Mouse (Mus musculus): ENCODE measurements around the gene Fah. TPM values are rescaled to one million over a fixed set of nuclear protein-coding genes. Genes with fewer than 3 reads are reported as not detected.
A peak's percentile ranks its signal among the peaks of the same experiment; 100 is the strongest.

Gene Fah
- total and polyA plus RNA-seq, 3 experiments, result 1.4 to 7.3 (median 2.4) TPM

DNA sequence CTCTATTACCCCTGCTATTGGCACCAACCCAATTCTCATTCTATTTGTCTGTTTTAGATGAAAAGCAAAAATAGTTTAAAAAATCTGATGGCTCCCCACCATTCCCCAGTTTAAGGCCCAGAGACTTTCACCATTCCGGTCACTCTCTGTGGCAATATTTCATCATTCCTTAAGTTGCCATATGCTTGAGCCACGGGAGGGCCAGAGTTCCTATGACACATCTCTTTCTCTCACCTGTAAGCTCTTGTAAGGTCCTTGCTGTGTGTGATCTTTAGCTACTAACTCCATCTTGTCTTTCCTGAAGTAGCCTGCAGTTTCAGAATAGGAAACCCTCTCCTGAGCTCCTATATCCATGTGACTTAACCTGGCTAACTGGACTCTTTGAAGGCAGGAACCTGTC, 12.4 kb upstream of the Fah start:
- Histone ChIP-seq H3K4me3 (ENCODE audit: low read depth, low read length) (no peak overlapping the region), H3K27me3 (ENCODE audit: insufficient read depth, low read length) (no peaks in the 10 kb centered on the region), H3K36me3 (replicated peaks) (peaks cover 38% of the 10 kb centered on the region), H3K9me3 (replicated peaks) (no peaks in the 10 kb centered on the region), H3K4me1 (ENCODE audit: insufficient read depth, low read depth, low read length) (peaks cover 9% of the 10 kb centered on the region; the same call in 1 of the 2 replicates)
- DNase-seq (ENCODE audit: low spot score) (no peak), ATAC-seq (ENCODE audit: extremely low read depth, insufficient number of reproducible peaks, low FRiP score, poor library complexity, severe bottlenecking) (no peak)
- TF ChIP-seq POLR2AphosphoS5 (IDR thresholded peaks at IDR 0.05; ENCODE audit: insufficient replicate concordance, low read depth, low read length) (no peak), GATA1 (IDR thresholded peaks at IDR 0.05; ENCODE audit: borderline replicate concordance, low read length) (no peak), TAL1 (conservative IDR thresholded peaks at IDR 0.05; ENCODE audit: low read depth, low read length) (no peak), GATA2 (IDR thresholded peaks at IDR 0.05; ENCODE audit: borderline replicate concordance, low read depth, low read length) (no peak), CTCF (IDR thresholded peaks at IDR 0.05; ENCODE audit: low read depth, low read length) (no peak)

GRCm38 (mm10) chr7:84612445-84612844, 5.9 kb upstream of the Fah start:
- Histone ChIP-seq H3K36me3 (replicated peaks) (peaks cover 15% of the 10 kb centered on the region), H3K4me3 (ENCODE audit: low read depth, low read length) (no peak overlapping the region), H3K4me1 (ENCODE audit: insufficient read depth, low read depth, low read length) (peaks cover 30% of the 10 kb centered on the region), H3K9me3 (replicated peaks) (no peaks in the 10 kb centered on the region), H3K27me3 (ENCODE audit: insufficient read depth, low read length) (no peaks in the 10 kb centered on the region)
- no peak for TF ChIP-seq GATA1 (IDR thresholded peaks at IDR 0.05; ENCODE audit: borderline replicate concordance, low read length)
- TF ChIP-seq GATA2 (IDR thresholded peaks at IDR 0.05; ENCODE audit: borderline replicate concordance, low read depth, low read length), result no peak
- TF ChIP-seq CTCF (IDR thresholded peaks at IDR 0.05; ENCODE audit: low read depth, low read length), result no peak
- TF ChIP-seq TAL1 (conservative IDR thresholded peaks at IDR 0.05; ENCODE audit: low read depth, low read length), result no peak
- no peak for TF ChIP-seq POLR2AphosphoS5 (IDR thresholded peaks at IDR 0.05; ENCODE audit: insufficient replicate concordance, low read depth, low read length)
- ATAC-seq (ENCODE audit: extremely low read depth, insufficient number of reproducible peaks, low FRiP score, poor library complexity, severe bottlenecking) (peak; percentile 67), DNase-seq (ENCODE audit: low spot score) (no peak)

DNA sequence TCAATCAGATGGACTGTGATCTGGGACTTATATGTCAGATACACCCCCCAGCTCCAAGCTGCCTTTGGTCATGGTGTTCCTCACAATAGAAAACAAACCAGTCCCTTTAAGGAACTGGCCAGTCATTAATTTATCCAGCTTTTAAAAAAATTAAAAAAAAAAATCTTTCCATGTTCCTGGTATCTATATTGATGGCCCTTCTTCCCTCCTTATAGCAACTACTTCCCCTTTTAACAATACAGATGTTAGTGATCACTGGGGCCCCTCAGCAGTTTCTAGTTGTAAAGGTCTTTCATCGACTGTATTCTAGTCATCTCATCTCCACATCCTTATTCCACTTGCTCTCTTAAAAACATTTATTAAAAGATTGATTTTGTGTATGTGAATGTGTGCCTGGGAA, 5.1 kb upstream of the Fah start:
- ATAC-seq (ENCODE audit: extremely low read depth, insufficient number of reproducible peaks, low FRiP score, poor library complexity, severe bottlenecking) (peak; percentile 69; the same call in 1 of the 2 replicates), DNase-seq (ENCODE audit: low spot score) (no peak)
- H3K27me3 ChIP-seq (ENCODE audit: insufficient read depth, low read length), result no peaks in the 10 kb centered on the region
- peaks cover 10% of the 10 kb centered on the region for H3K36me3 ChIP-seq (replicated peaks)
- H3K9me3 ChIP-seq (replicated peaks), result no peaks in the 10 kb centered on the region
- H3K4me1 ChIP-seq (ENCODE audit: insufficient read depth, low read depth, low read length), result peaks cover 30% of the 10 kb centered on the region
- TF ChIP-seq CTCF (IDR thresholded peaks at IDR 0.05; ENCODE audit: low read depth, low read length) (no peak), POLR2AphosphoS5 (IDR thresholded peaks at IDR 0.05; ENCODE audit: insufficient replicate concordance, low read depth, low read length) (no peak), GATA2 (IDR thresholded peaks at IDR 0.05; ENCODE audit: borderline replicate concordance, low read depth, low read length) (no peak), TAL1 (conservative IDR thresholded peaks at IDR 0.05; ENCODE audit: low read depth, low read length) (no peak), GATA1 (IDR thresholded peaks at IDR 0.05; ENCODE audit: borderline replicate concordance, low read length) (no peak)
- H3K4me3 ChIP-seq (ENCODE audit: low read depth, low read length), result no peak overlapping the region

- no peaks in the 10 kb centered on the region for H3K9me3 ChIP-seq (replicated peaks)
Measured at GRCm38 (mm10) chr7:84605704-84606292, 724 bp downstream of the Fah start.

DNA sequence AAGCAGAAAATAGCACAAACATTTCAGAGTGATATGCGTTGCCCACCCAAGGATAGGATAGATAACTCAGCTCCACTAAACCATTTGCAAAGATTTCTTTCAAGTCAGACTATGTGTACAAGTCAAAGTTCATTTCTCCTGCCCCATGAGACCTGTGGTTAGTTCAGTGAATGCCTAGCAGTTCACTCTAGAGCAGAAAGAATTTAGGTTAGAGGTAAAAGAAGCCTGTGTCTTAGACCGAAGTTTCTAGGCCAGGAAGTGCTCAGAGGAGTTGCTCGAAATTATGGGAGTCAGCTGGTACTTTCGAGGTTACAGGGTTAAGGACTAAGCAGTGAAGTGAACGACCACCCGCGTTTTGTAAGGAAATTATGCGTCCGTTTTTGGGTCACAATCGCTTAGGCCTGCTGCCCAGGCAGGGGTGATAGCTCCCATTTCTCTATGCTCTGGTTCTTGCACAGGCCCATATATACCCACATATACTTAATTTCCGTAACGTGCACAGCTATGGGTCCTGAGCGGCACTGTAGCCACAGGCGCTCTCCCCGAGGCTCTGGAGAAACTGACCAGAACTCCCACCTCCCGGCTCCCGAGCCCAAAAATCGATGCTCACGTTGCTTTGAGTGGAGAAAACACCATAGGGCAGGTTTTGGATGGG, 1.4 kb downstream of the Fah start:
- Histone ChIP-seq H3K9me3 (replicated peaks) (no peaks in the 10 kb centered on the region), H3K27me3 (ENCODE audit: insufficient read depth, low read length) (no peaks in the 10 kb centered on the region), H3K4me1 (ENCODE audit: insufficient read depth, low read depth, low read length) (peaks cover 23% of the 10 kb centered on the region), H3K36me3 (replicated peaks) (no peaks in the 10 kb centered on the region), H3K4me3 (ENCODE audit: low read depth, low read length) (peak overlapping the region; percentile 72)
- ATAC-seq (ENCODE audit: extremely low read depth, insufficient number of reproducible peaks, low FRiP score, poor library complexity, severe bottlenecking) (no peak), DNase-seq (ENCODE audit: low spot score) (no peak)
- TF ChIP-seq POLR2AphosphoS5 (IDR thresholded peaks at IDR 0.05; ENCODE audit: insufficient replicate concordance, low read depth, low read length) (no peak), CTCF (IDR thresholded peaks at IDR 0.05; ENCODE audit: low read depth, low read length) (no peak), GATA2 (IDR thresholded peaks at IDR 0.05; ENCODE audit: borderline replicate concordance, low read depth, low read length) (no peak), GATA1 (IDR thresholded peaks at IDR 0.05; ENCODE audit: borderline replicate concordance, low read length) (no peak), TAL1 (conservative IDR thresholded peaks at IDR 0.05; ENCODE audit: low read depth, low read length) (no peak)

More at GRCm38 (mm10) chr7:84605704-84606292, 724 bp downstream of the Fah start:
- Histone ChIP-seq H3K27me3 (ENCODE audit: insufficient read depth, low read length) (no peaks in the 10 kb centered on the region), H3K4me1 (ENCODE audit: insufficient read depth, low read depth, low read length) (peaks cover 25% of the 10 kb centered on the region), H3K36me3 (replicated peaks) (peaks cover 3% of the 10 kb centered on the region), H3K4me3 (ENCODE audit: low read depth, low read length) (peak overlapping the region; percentile 72)
- ATAC-seq (ENCODE audit: extremely low read depth, insufficient number of reproducible peaks, low FRiP score, poor library complexity, severe bottlenecking) (peak; percentile 87), DNase-seq (ENCODE audit: low spot score) (peak; percentile 61)
- TF ChIP-seq CTCF (IDR thresholded peaks at IDR 0.05; ENCODE audit: low read depth, low read length) (no peak), TAL1 (conservative IDR thresholded peaks at IDR 0.05; ENCODE audit: low read depth, low read length) (no peak), GATA1 (IDR thresholded peaks at IDR 0.05; ENCODE audit: borderline replicate concordance, low read length) (no peak), POLR2AphosphoS5 (IDR thresholded peaks at IDR 0.05; ENCODE audit: insufficient replicate concordance, low read depth, low read length) (no peak), GATA2 (IDR thresholded peaks at IDR 0.05; ENCODE audit: borderline replicate concordance, low read depth, low read length) (no peak)

DNA sequence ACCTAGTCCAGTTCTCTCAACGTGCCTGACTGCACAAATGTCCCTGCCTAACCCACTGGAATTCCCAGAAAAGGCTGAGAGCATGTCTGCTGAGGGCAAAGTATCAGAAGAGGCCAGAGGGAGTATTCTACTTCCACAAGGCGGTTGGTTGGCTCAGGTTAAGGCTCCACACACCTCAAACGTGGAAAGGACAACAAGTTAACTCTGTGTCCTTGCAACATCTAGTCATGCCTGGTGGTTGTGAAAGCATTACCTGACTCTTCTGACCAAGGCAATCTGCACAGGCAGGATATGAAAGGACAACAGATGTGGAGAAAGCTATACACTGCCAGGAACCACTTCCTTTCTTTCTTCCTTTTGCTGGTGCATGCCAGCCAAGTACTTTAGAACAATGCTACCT, 2.0 kb downstream of the Fah start:
- H3K4me1 ChIP-seq (ENCODE audit: insufficient read depth, low read depth, low read length), result peaks cover 23% of the 10 kb centered on the region
- no peak for TF ChIP-seq CTCF (IDR thresholded peaks at IDR 0.05; ENCODE audit: low read depth, low read length)
- TF ChIP-seq GATA1 (IDR thresholded peaks at IDR 0.05; ENCODE audit: borderline replicate concordance, low read length), result no peak
- no peak for TF ChIP-seq TAL1 (conservative IDR thresholded peaks at IDR 0.05; ENCODE audit: low read depth, low read length)
- TF ChIP-seq GATA2 (IDR thresholded peaks at IDR 0.05; ENCODE audit: borderline replicate concordance, low read depth, low read length), result no peak
- TF ChIP-seq POLR2AphosphoS5 (IDR thresholded peaks at IDR 0.05; ENCODE audit: insufficient replicate concordance, low read depth, low read length), result no peak
- H3K9me3 ChIP-seq (replicated peaks), result no peaks in the 10 kb centered on the region
- no peaks in the 10 kb centered on the region for H3K36me3 ChIP-seq (replicated peaks)
- H3K27me3 ChIP-seq (ENCODE audit: insufficient read depth, low read length), result no peaks in the 10 kb centered on the region; the same call in 1 of the 2 replicates
- H3K4me3 ChIP-seq (ENCODE audit: low read depth, low read length), result no peak overlapping the region
- DNase-seq (ENCODE audit: low spot score) (no peak), ATAC-seq (ENCODE audit: extremely low read depth, insufficient number of reproducible peaks, low FRiP score, poor library complexity, severe bottlenecking) (no peak)
